Mouse (Mus musculus): ENCODE results near the gene Mfsd11. TPM values are rescaled to one million over a fixed set of nuclear protein-coding genes. Genes with fewer than 3 reads are reported as not detected.

Gene Mfsd11
- 34.0 TPM for polyA plus RNA-seq (2012; fragmentation: generic; extraction: Trizol)
- long read RNA-seq, experiment 1, transcript Mfsd11-201 (13 exons, 3,298 nt) = major isoform, 15 of 54 reads
- long read RNA-seq, experiment 1, partial matches to known transcripts = 4 of 54 reads
- long read RNA-seq, experiment 1, other reads (novel, unspliced or antisense) = 35 of 54 reads
- long read RNA-seq, experiment 2, transcript Mfsd11-201 (13 exons, 3,298 nt) = major isoform, 90 of 225 reads
- long read RNA-seq, experiment 2, partial matches to known transcripts = 8 of 225 reads
- long read RNA-seq, experiment 2, other reads (novel, unspliced or antisense) = 125 of 225 reads

DNA sequence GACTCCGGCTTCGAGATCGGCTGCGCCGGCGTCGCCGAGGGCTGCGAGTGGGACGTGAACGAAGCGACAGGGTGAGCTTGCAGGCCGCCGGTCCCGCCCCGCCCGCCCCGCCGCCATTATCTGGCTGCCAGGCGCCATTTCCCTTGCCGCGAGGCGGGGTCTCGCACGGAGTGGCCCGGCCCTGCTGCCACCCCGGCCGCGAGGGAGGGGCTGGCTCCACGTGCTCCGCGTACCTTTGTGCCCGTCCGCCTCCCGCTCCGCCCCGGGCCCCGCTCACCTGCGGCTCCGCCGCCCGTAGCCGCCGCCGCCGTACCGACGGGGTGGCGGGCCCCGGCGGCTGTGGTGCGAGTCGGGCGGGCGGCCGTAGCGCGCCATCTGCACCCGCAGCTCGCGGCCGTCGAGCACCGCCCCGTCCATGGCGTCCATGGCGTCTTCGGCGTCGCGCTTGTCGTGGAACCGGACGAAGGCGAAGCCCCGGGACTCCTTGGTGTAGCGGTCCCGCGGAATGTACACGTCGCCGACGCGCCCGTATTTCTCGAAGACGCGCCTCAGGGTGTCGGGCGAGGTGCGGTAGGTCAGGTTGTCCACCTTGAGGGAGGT lies at the start of gene Mfsd11:
Gene Mfsd11 (plus strand): TSS at position 150 of the 600 bp plus-strand sequence.
- peaks cover 62% of the 10 kb centered on the region for H3K36me3 ChIP-seq (ENCODE audit: control insufficient read depth, insufficient read depth)
- peaks cover 91% of the 10 kb centered on the region for H3K79me2 ChIP-seq (ENCODE audit: control insufficient read depth, insufficient read depth)
- H3K27me3 ChIP-seq (ENCODE audit: control insufficient read depth, insufficient read depth, insufficient read length) = no peaks in the 10 kb centered on the region
- peak within 1 kb of the TSS; percentile 94 for H3ac ChIP-seq (ENCODE audit: control insufficient read depth, insufficient read length, low read depth)
- TF ChIP-seq FOSL1 (IDR thresholded peaks at IDR 0.05; ENCODE audit: insufficient read depth, low read length, poor library complexity, severe bottlenecking) (no peak), MYOD1 (IDR thresholded peaks at IDR 0.05; ENCODE audit: control insufficient read depth, insufficient read length, low read depth) (no peak), USF1 (IDR thresholded peaks at IDR 0.05; ENCODE audit: low read depth) (no peak), CTCF (IDR thresholded peaks at IDR 0.05; ENCODE audit: control insufficient read depth, insufficient read depth, insufficient read length) (no peak), MAX (IDR thresholded peaks at IDR 0.05) (no peak), MYOG (IDR thresholded peaks at IDR 0.05; ENCODE audit: control insufficient read depth, extremely low read depth, insufficient read length) (no peak), CEBPB (IDR thresholded peaks at IDR 0.05; ENCODE audit: low read depth) (no peak)
- H3K4me3 ChIP-seq (ENCODE audit: insufficient read depth, poor library complexity, severe bottlenecking) = peak within 1 kb of the TSS; percentile 98
- H3K79me3 ChIP-seq (ENCODE audit: low read depth) = peaks cover 56% of the 10 kb centered on the region

DNA sequence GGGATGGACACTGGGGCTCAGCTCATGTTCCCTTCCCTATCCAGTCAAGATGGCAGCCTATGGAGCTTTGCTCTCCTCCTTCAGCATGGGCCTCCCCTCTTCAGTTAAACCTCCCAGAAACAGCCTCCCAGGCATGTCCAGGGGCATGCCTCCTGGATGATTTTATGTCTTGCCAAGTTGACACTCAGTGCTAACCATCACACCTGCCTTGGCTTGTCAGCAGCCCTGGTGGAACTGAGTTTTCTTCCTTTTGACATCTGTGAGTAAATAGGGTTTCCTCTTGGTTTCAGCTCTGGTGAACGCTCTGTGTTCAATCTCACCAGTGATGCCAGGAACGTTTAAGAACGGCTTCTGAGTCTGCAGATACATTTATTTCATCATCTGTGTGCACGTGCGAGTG lies 49.5 kb upstream of the Mfsd11 start:
- Histone ChIP-seq H3K79me2 (ENCODE audit: control insufficient read depth, insufficient read depth) (no peaks in the 10 kb centered on the region), H3K36me3 (ENCODE audit: control insufficient read depth, insufficient read depth) (peaks cover 11% of the 10 kb centered on the region), H3K79me3 (ENCODE audit: low read depth) (no peaks in the 10 kb centered on the region), H3K27me3 (ENCODE audit: control insufficient read depth, insufficient read depth, insufficient read length) (no peaks in the 10 kb centered on the region), H3K4me3 (ENCODE audit: insufficient read depth, poor library complexity, severe bottlenecking) (no peak overlapping the region), H3ac (ENCODE audit: control insufficient read depth, insufficient read length, low read depth) (no peak overlapping the region)
- TF ChIP-seq MYOD1 (IDR thresholded peaks at IDR 0.05; ENCODE audit: control insufficient read depth, insufficient read length, low read depth) (peak; percentile 65), MYOG (IDR thresholded peaks at IDR 0.05; ENCODE audit: control insufficient read depth, extremely low read depth, insufficient read length) (no peak), CEBPB (IDR thresholded peaks at IDR 0.05; ENCODE audit: low read depth) (no peak)

DNA sequence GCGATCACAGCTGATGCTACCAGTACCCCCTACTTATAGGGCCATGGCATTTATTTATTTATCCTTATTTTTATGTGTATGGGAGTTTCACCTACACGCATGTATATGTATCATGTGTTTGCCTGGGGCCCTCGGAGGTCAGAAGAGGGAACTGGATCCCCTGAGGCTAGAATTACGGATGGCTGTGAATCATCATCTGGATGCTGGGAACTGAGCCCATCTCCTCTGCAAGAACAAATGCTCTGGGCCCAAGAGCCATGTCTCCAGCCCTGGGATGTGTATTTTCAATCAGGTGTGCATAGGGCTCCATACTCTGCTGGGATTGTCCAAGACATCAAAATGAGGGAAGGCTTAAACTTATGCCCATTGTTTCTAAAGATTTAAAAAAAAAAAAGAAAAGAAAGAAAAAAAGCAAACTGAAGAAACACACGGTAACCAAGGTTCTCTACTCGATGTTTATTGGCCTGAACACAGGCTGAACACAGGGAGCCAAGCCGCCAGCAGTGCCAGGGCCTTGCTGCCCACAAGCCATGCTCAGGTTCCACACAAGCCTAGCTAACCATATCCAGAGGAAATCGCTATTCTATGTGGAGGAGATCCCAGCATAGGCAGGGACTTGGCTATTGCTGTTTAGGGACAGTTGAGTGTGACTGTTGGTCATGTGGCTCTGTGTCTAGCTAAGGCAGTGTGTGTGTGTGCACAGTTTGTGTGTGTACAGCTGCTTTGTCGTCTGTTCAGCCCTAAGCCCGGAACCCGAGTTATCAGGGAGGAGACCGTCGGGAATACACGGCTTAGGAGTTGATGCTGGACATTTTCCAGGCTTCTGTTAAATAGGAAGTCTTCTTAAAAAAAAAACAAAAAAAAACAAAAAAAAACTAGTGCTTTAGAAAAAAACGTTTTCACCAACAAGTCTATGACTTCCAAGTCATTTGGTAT lies 45.8 kb upstream of the Mfsd11 start:
- Histone ChIP-seq H3ac (ENCODE audit: control insufficient read depth, insufficient read length, low read depth) (no peak overlapping the region), H3K79me3 (ENCODE audit: low read depth) (no peaks in the 10 kb centered on the region), H3K36me3 (ENCODE audit: control insufficient read depth, insufficient read depth) (peaks cover 33% of the 10 kb centered on the region), H3K79me2 (ENCODE audit: control insufficient read depth, insufficient read depth) (no peaks in the 10 kb centered on the region), H3K27me3 (ENCODE audit: control insufficient read depth, insufficient read depth, insufficient read length) (no peaks in the 10 kb centered on the region), H3K4me3 (ENCODE audit: insufficient read depth, poor library complexity, severe bottlenecking) (no peak overlapping the region)
- TF ChIP-seq MYOG (IDR thresholded peaks at IDR 0.05; ENCODE audit: control insufficient read depth, extremely low read depth, insufficient read length) (no peak), MYOD1 (IDR thresholded peaks at IDR 0.05; ENCODE audit: control insufficient read depth, insufficient read length, low read depth) (no peak), CTCF (IDR thresholded peaks at IDR 0.05; ENCODE audit: control insufficient read depth, insufficient read depth, insufficient read length) (no peak), USF1 (IDR thresholded peaks at IDR 0.05; ENCODE audit: low read depth) (no peak), FOSL1 (IDR thresholded peaks at IDR 0.05; ENCODE audit: insufficient read depth, low read length, poor library complexity, severe bottlenecking) (no peak), CEBPB (IDR thresholded peaks at IDR 0.05; ENCODE audit: low read depth) (no peak), MAX (IDR thresholded peaks at IDR 0.05) (no peak)

DNA sequence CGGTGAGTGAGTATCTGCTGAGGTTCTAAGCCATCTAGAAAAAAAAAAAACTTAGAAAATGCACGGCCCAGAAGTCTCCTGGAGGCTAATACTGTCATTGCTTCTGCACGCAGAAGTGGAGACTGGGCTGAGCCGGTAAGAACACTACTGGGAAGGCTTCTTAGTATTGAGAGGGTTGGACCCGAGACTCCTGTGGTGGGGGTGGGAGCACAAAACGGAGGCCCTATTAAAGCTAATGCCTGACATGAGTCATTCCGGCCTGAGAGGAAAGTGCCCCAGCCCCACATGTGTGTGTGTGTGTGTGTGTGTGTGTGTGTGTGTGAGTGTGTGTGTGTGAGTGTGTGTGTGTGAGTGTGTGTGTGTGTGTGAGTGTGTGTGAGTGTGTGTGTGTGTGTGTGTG lies 45.1 kb upstream of the Mfsd11 start:
- Histone ChIP-seq H3K27me3 (ENCODE audit: control insufficient read depth, insufficient read depth, insufficient read length) (no peaks in the 10 kb centered on the region), H3K4me3 (ENCODE audit: insufficient read depth, poor library complexity, severe bottlenecking) (no peak overlapping the region), H3K79me3 (ENCODE audit: low read depth) (no peaks in the 10 kb centered on the region), H3K79me2 (ENCODE audit: control insufficient read depth, insufficient read depth) (no peaks in the 10 kb centered on the region), H3ac (ENCODE audit: control insufficient read depth, insufficient read length, low read depth) (no peak overlapping the region), H3K36me3 (ENCODE audit: control insufficient read depth, insufficient read depth) (peaks cover 33% of the 10 kb centered on the region)
- TF ChIP-seq CEBPB (IDR thresholded peaks at IDR 0.05; ENCODE audit: low read depth) (no peak), FOSL1 (IDR thresholded peaks at IDR 0.05; ENCODE audit: insufficient read depth, low read length, poor library complexity, severe bottlenecking) (no peak), MYOG (IDR thresholded peaks at IDR 0.05; ENCODE audit: control insufficient read depth, extremely low read depth, insufficient read length) (no peak)

DNA sequence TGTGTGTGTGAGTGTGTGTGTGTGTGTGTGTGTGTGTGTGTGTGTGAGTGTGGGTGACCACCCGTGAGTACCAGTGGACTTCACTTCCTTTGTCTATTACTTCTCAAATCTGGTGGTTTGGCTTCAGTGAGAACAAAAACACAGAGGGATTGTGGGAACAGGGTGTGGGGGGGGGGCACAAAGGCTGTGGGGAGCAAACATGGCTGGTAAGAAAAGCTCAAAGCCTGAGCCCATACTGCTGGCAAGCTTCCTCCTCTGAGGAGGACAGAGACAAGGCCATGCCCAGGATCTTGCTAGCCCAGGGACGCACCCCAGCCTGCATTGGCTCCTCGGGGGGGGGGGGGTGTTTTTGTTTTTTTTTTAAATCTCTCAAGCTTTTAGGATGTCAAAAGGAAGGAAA lies 44.7 kb upstream of the Mfsd11 start:
- no peaks in the 10 kb centered on the region for H3K79me2 ChIP-seq (ENCODE audit: control insufficient read depth, insufficient read depth)
- peaks cover 33% of the 10 kb centered on the region for H3K36me3 ChIP-seq (ENCODE audit: control insufficient read depth, insufficient read depth)
- no peaks in the 10 kb centered on the region for H3K79me3 ChIP-seq (ENCODE audit: low read depth)
- H3K4me3 ChIP-seq (ENCODE audit: insufficient read depth, poor library complexity, severe bottlenecking) = no peak overlapping the region
- no peak overlapping the region for H3ac ChIP-seq (ENCODE audit: control insufficient read depth, insufficient read length, low read depth)
- no peak for TF ChIP-seq FOSL1 (IDR thresholded peaks at IDR 0.05; ENCODE audit: insufficient read depth, low read length, poor library complexity, severe bottlenecking)
- TF ChIP-seq MAX (IDR thresholded peaks at IDR 0.05) = no peak
- TF ChIP-seq MYOG (IDR thresholded peaks at IDR 0.05; ENCODE audit: control insufficient read depth, extremely low read depth, insufficient read length) = no peak
- no peak for TF ChIP-seq CTCF (IDR thresholded peaks at IDR 0.05; ENCODE audit: control insufficient read depth, insufficient read depth, insufficient read length)
- TF ChIP-seq USF1 (IDR thresholded peaks at IDR 0.05; ENCODE audit: low read depth) = no peak
- no peak for TF ChIP-seq CEBPB (IDR thresholded peaks at IDR 0.05; ENCODE audit: low read depth)
- no peak for TF ChIP-seq MYOD1 (IDR thresholded peaks at IDR 0.05; ENCODE audit: control insufficient read depth, insufficient read length, low read depth)
- H3K27me3 ChIP-seq (ENCODE audit: control insufficient read depth, insufficient read depth, insufficient read length) = no peaks in the 10 kb centered on the region

All from C2C12 (cell line).